Mouse (Mus musculus) midbrain, embryonic 11.5 days (tissue): ENCODE measurements around the gene Kctd21. TPM values are rescaled to one million over a fixed set of nuclear protein-coding genes. Genes with fewer than 3 reads are reported as not detected.
A peak's percentile ranks its signal among the peaks of the same experiment; 100 is the strongest.

Experiments
- ATAC-seq: fragments of 200-750 bp; cut with Nextera tagmentation; 2 replicates; pipeline ENCODE4 v1.8.0; 2017; ENCODE audit warnings: moderate TSS enrichment, moderate library complexity; ENCODE audit not compliant: low FRiP score
- DNase-seq: peaks from one replicate; pipeline ENCODE4 v3.0.0; 2015; ENCODE audit warnings: low spot score; ENCODE audit errors: missing footprints
- H3K27ac ChIP-seq: fragments of 300-500 bp; sonication (generic); 2 replicates; pipeline ENCODE4 v1.5.1; 2014; ENCODE audit warnings: low read depth, low read length
- H3K27me3 ChIP-seq: fragments of 300-500 bp; sonication (generic); 2 replicates; pipeline ENCODE4 v1.6.1; 2014; ENCODE audit warnings: mild to moderate bottlenecking, low read length, moderate library complexity, mixed read lengths; ENCODE audit not compliant: control insufficient read depth, insufficient read depth
- H3K36me3 ChIP-seq: fragments of 300-500 bp; sonication (generic); 2 replicates; pipeline ENCODE4 v1.6.1; 2014; ENCODE audit warnings: mild to moderate bottlenecking, low read length, moderate library complexity, mixed read lengths; ENCODE audit not compliant: control insufficient read depth, insufficient read depth
- H3K4me1 ChIP-seq: fragments of 300-500 bp; sonication (generic); 2 replicates; pipeline ENCODE4 v1.6.1; 2014; ENCODE audit warnings: low read length; ENCODE audit not compliant: control insufficient read depth, insufficient read depth
- H3K4me2 ChIP-seq: fragments of 300-500 bp; sonication (generic); 2 replicates; pipeline ENCODE4 v1.6.1; 2014; ENCODE audit warnings: mild to moderate bottlenecking, moderate library complexity
- H3K4me3 ChIP-seq: fragments of 300-500 bp; sonication (generic); 2 replicates; pipeline ENCODE4 v1.5.1; 2014; ENCODE audit warnings: low read depth, low read length
- H3K9ac ChIP-seq: fragments of 300-500 bp; sonication (generic); 2 replicates; pipeline ENCODE4 v1.6.1; 2014; ENCODE audit warnings: low read length
- H3K9me3 ChIP-seq: fragments of 300-500 bp; sonication (generic); 2 replicates; pipeline ENCODE4 v1.6.1; 2016; ENCODE audit warnings: low read length; ENCODE audit not compliant: control insufficient read depth
- WGBS: fragments of 180-500 bp; shearing (Covaris S2); extraction: QIAGEN DNeasy Blood & Tissue Kit; methylation state at CpG from one replicate; pipeline ENCODE4 v1.1.7; 2014; 5-methylcytosine and 5-hydroxymethylcytosine counted together
- polyA plus RNA-seq: library from polyadenylated mRNA; unstranded; fragments of >200 nt; fragmentation: Nextera tagmentation; extraction: Ambion mirVana; gene quantifications from 2 replicates; pipeline ENCODE4 v1.2.1, GENCODE M21; 2014

The Kctd21 gene
- polyA plus RNA-seq, 1 experiment from 2014 or later: 5.8 TPM

- Histone ChIP-seq H3K9me3 (no peaks in the 10 kb centered on the region), H3K4me1 (no peaks in the 10 kb centered on the region), H3K4me2 (no peak overlapping the region), H3K27ac (no peak overlapping the region), H3K9ac (no peak overlapping the region), H3K36me3 (peaks cover 10% of the 10 kb centered on the region), H3K27me3 (no peaks in the 10 kb centered on the region), H3K4me3 (no peak overlapping the region)
- ATAC-seq: no peak
- WGBS: 75% methylated on average over 2 of the region's 2 CpGs
- peak; percentile 39 for DNase-seq
Measured at GRCm38 (mm10) chr7:97303614-97304013, 28.5 kb upstream of the Kctd21 start.

- Histone ChIP-seq H3K36me3 (peaks cover 12% of the 10 kb centered on the region), H3K9ac (no peak overlapping the region), H3K4me3 (no peak overlapping the region), H3K27me3 (no peaks in the 10 kb centered on the region), H3K4me2 (no peak overlapping the region), H3K4me1 (no peaks in the 10 kb centered on the region), H3K9me3 (no peaks in the 10 kb centered on the region), H3K27ac (no peak overlapping the region)
- DNase-seq: no peak
- ATAC-seq: no peak
Measured at GRCm38 (mm10) chr7:97304471-97304870, 27.7 kb upstream of the Kctd21 start.

- peak; percentile 62 for DNase-seq
- no peaks in the 10 kb centered on the region for H3K4me1 ChIP-seq
- H3K4me3 ChIP-seq: no peak overlapping the region
- no peaks in the 10 kb centered on the region for H3K9me3 ChIP-seq
- H3K36me3 ChIP-seq: peaks cover 12% of the 10 kb centered on the region
- H3K9ac ChIP-seq: no peak overlapping the region
- H3K27ac ChIP-seq: no peak overlapping the region
- no peaks in the 10 kb centered on the region for H3K27me3 ChIP-seq
- 85% methylated on average over 4 of the region's 4 CpGs for WGBS
- ATAC-seq: no peak
- no peak overlapping the region for H3K4me2 ChIP-seq
Measured at GRCm38 (mm10) chr7:97305206-97305605, 26.9 kb upstream of the Kctd21 start.

GRCm38 (mm10) chr7:97306813-97307212 lies 25.3 kb upstream of the Kctd21 start:
- no peaks in the 10 kb centered on the region for H3K4me1 ChIP-seq
- no peaks in the 10 kb centered on the region for H3K9me3 ChIP-seq
- WGBS: 100% methylated on average over 2 of the region's 2 CpGs
- no peak overlapping the region for H3K9ac ChIP-seq
- H3K4me2 ChIP-seq: no peak overlapping the region
- no peaks in the 10 kb centered on the region for H3K27me3 ChIP-seq
- peaks cover 8% of the 10 kb centered on the region for H3K36me3 ChIP-seq
- no peak overlapping the region for H3K27ac ChIP-seq
- ATAC-seq (no peak), DNase-seq (peak; percentile 70)
- no peak overlapping the region for H3K4me3 ChIP-seq

GRCm38 (mm10) chr7:97307546-97307945 lies 24.6 kb upstream of the Kctd21 start:
- DNase-seq (peak; percentile 76), ATAC-seq (no peak)
- WGBS: 85% methylated on average over 1 of the region's 1 CpGs
- Histone ChIP-seq H3K9me3 (no peaks in the 10 kb centered on the region), H3K36me3 (peaks cover 8% of the 10 kb centered on the region), H3K27me3 (no peaks in the 10 kb centered on the region), H3K4me2 (no peak overlapping the region), H3K27ac (no peak overlapping the region), H3K4me1 (no peaks in the 10 kb centered on the region), H3K4me3 (no peak overlapping the region), H3K9ac (no peak overlapping the region)

- Histone ChIP-seq H3K36me3 (peaks cover 4% of the 10 kb centered on the region), H3K27ac (no peak overlapping the region), H3K27me3 (no peaks in the 10 kb centered on the region), H3K9me3 (no peaks in the 10 kb centered on the region), H3K9ac (no peak overlapping the region), H3K4me3 (no peak overlapping the region), H3K4me1 (no peaks in the 10 kb centered on the region), H3K4me2 (no peak overlapping the region)
- 84% methylated on average over 4 of the region's 4 CpGs for WGBS
- peak; percentile 66 for DNase-seq
- no peak for ATAC-seq
Measured at GRCm38 (mm10) chr7:97309461-97310340, 22.4 kb upstream of the Kctd21 start.

- 83% methylated on average over 3 of the region's 3 CpGs for WGBS
- ATAC-seq: no peak
- Histone ChIP-seq H3K36me3 (peaks cover 4% of the 10 kb centered on the region), H3K4me3 (no peak overlapping the region), H3K9me3 (no peaks in the 10 kb centered on the region), H3K27me3 (no peaks in the 10 kb centered on the region), H3K4me1 (no peaks in the 10 kb centered on the region), H3K9ac (no peak overlapping the region), H3K27ac (no peak overlapping the region), H3K4me2 (no peak overlapping the region)
- DNase-seq: peak; percentile 10
Measured at GRCm38 (mm10) chr7:97310341-97310635, 21.8 kb upstream of the Kctd21 start.

GRCm38 (mm10) chr7:97311620-97312019 lies 20.5 kb upstream of the Kctd21 start:
- Histone ChIP-seq H3K27me3 (no peaks in the 10 kb centered on the region), H3K4me1 (no peaks in the 10 kb centered on the region), H3K4me3 (no peak overlapping the region), H3K9me3 (no peaks in the 10 kb centered on the region), H3K27ac (no peak overlapping the region), H3K4me2 (no peak overlapping the region), H3K9ac (no peak overlapping the region), H3K36me3 (peaks cover 4% of the 10 kb centered on the region)
- no peak for DNase-seq
- 96% methylated on average over 14 of the region's 14 CpGs for WGBS
- no peak for ATAC-seq

GRCm38 (mm10) chr7:97312196-97312595 lies 19.9 kb upstream of the Kctd21 start:
- 87% methylated on average over 17 of the region's 17 CpGs for WGBS
- Histone ChIP-seq H3K27me3 (no peaks in the 10 kb centered on the region), H3K4me2 (no peak overlapping the region), H3K9ac (no peak overlapping the region), H3K4me1 (no peaks in the 10 kb centered on the region), H3K27ac (no peak overlapping the region), H3K4me3 (no peak overlapping the region), H3K36me3 (peaks cover 4% of the 10 kb centered on the region), H3K9me3 (no peaks in the 10 kb centered on the region)
- ATAC-seq (no peak), DNase-seq (peak; percentile 17)
